Mouse (Mus musculus): ENCODE data around the gene Nebl. TPM values are rescaled to one million over a fixed set of nuclear protein-coding genes. Genes with fewer than 3 reads are reported as not detected.

The Nebl gene
- total and polyA plus RNA-seq, 3 experiments = 4.7 to 5.4 TPM; not detected in 1

DNA sequence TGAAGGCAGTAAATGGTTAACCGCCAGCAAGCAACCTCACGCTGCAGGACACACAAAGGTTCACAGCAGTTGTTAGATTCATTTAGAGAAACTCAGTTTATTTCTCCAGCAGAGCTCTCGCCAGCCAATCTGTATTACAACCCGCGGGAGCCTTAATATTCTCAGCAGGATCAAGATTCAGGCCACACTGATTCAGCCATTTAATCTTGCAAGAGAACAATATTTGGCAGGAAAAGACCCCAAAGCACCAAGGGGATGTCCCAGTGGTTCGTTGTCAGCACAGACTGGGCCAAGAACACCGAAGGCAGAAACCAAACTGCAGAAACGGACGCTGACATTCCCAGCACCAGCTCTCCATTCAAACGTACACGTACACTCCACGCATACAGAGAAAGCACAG lies 216.5 kb downstream of the Nebl start:
- Histone ChIP-seq H3K79me2 (ENCODE audit: control insufficient read depth, insufficient read depth, low read length, poor library complexity) (no peaks in the 10 kb centered on the region), H3K9ac (ENCODE audit: control insufficient read depth, low read depth, low read length, poor library complexity, severe bottlenecking) (no peak overlapping the region), H3K4me3 (ENCODE audit: control insufficient read depth in 1 of 2, insufficient read depth in 1 of 2, low read depth in 2 of 2, low read length in 2 of 2) (no peak overlapping the region), H3K27ac (ENCODE audit: control insufficient read depth, low read depth, low read length) (no peak overlapping the region), H3K9me3 (replicated peaks; ENCODE audit: insufficient read depth, low read length) (no peaks in the 10 kb centered on the region), H3K36me3 (ENCODE audit: control insufficient read depth in 1 of 2, insufficient read depth in 2 of 2, low read length in 2 of 2) (no peaks in the 10 kb centered on the region), H3K27me3 (ENCODE audit: control insufficient read depth in 1 of 2, insufficient read depth in 2 of 2, low read length in 2 of 2) (no peaks in the 10 kb centered on the region), H3K4me1 (ENCODE audit: control insufficient read depth in 1 of 2, insufficient read depth in 2 of 2, low read length in 2 of 2) (no peaks in the 10 kb centered on the region)
- no peak for DNase-seq (ENCODE audit: low read depth, low spot score)
- TF ChIP-seq CTCF (IDR thresholded peaks at IDR 0.05 in 2 of 3, conservative IDR thresholded peaks at IDR 0.05 in 1 of 3; ENCODE audit: control insufficient read depth in 1 of 3, insufficient read depth in 1 of 3, low read depth in 2 of 3, low read length in 3 of 3, poor library complexity in 1 of 3, severe bottlenecking in 1 of 3) (no peak), BHLHE40 (IDR thresholded peaks at IDR 0.05; ENCODE audit: borderline replicate concordance, low read depth, low read length) (no peak), ZMIZ1 (IDR thresholded peaks at IDR 0.05; ENCODE audit: low read depth, low read length) (no peak), ELF1 (IDR thresholded peaks at IDR 0.05; ENCODE audit: low read depth, low read length) (no peak), EP300 (IDR thresholded peaks at IDR 0.05; ENCODE audit: low read depth in 1 of 2, low read length in 2 of 2) (no peak), SMC3 (IDR thresholded peaks at IDR 0.05; ENCODE audit: low read depth, low read length) (no peak), MYC (IDR thresholded peaks at IDR 0.05; ENCODE audit: low read depth, low read length) (no peak)

GRCm38 (mm10) chr2:17509942-17510341 lies 221.3 kb downstream of the Nebl start:
- DNase-seq (ENCODE audit: low read depth, low spot score) = no peak
- no peaks in the 10 kb centered on the region for H3K9me3 ChIP-seq (replicated peaks; ENCODE audit: insufficient read depth, low read length)
- H3K79me2 ChIP-seq (ENCODE audit: control insufficient read depth, insufficient read depth, low read length, poor library complexity) = no peaks in the 10 kb centered on the region
- no peaks in the 10 kb centered on the region for H3K4me1 ChIP-seq (ENCODE audit: control insufficient read depth in 1 of 2, insufficient read depth in 2 of 2, low read length in 2 of 2)
- H3K36me3 ChIP-seq (ENCODE audit: control insufficient read depth in 1 of 2, insufficient read depth in 2 of 2, low read length in 2 of 2) = no peaks in the 10 kb centered on the region
- TF ChIP-seq GABPA (IDR thresholded peaks at IDR 0.05; ENCODE audit: low read depth, low read length) (no peak), UBTF (IDR thresholded peaks at IDR 0.05; ENCODE audit: borderline replicate concordance, insufficient read depth, low read depth, low read length) (no peak), ETS1 (IDR thresholded peaks at IDR 0.05; ENCODE audit: low read depth, low read length) (no peak), MYB (IDR thresholded peaks at IDR 0.05; ENCODE audit: low read depth, low read length) (no peak)
- no peak overlapping the region for H3K27ac ChIP-seq (ENCODE audit: control insufficient read depth, low read depth, low read length)
- H3K27me3 ChIP-seq (ENCODE audit: control insufficient read depth in 1 of 2, insufficient read depth in 2 of 2, low read length in 2 of 2) = no peaks in the 10 kb centered on the region
- no peak overlapping the region for H3K9ac ChIP-seq (ENCODE audit: control insufficient read depth, low read depth, low read length, poor library complexity, severe bottlenecking)
- no peak overlapping the region for H3K4me3 ChIP-seq (ENCODE audit: control insufficient read depth in 1 of 2, insufficient read depth in 1 of 2, low read depth in 2 of 2, low read length in 2 of 2)

DNA sequence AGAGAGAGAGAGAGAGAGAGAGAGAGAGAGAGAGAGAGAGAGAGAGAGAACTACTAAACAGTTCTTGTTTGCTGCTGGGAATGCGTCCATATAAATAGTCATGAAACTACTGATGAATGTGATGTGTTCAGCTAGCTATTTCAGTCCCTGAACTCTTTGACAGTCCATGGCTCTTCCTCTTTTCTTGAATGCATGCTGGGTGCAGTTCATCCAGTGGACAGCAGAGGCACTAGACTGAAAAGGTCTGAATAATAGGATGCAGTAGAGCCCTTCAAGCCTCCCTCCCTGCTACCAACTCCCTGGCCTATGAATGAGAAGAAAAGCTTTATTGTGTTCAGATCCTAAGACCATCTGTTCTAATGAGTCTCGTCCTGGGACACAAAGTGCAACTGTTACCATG lies 223.9 kb downstream of the Nebl start:
- Histone ChIP-seq H3K4me3 (ENCODE audit: control insufficient read depth in 1 of 2, insufficient read depth in 1 of 2, low read depth in 2 of 2, low read length in 2 of 2) (no peak overlapping the region), H3K79me2 (ENCODE audit: control insufficient read depth, insufficient read depth, low read length, poor library complexity) (no peaks in the 10 kb centered on the region), H3K9me3 (replicated peaks; ENCODE audit: insufficient read depth, low read length) (no peaks in the 10 kb centered on the region), H3K9ac (ENCODE audit: control insufficient read depth, low read depth, low read length, poor library complexity, severe bottlenecking) (no peak overlapping the region), H3K27me3 (ENCODE audit: control insufficient read depth in 1 of 2, insufficient read depth in 2 of 2, low read length in 2 of 2) (no peaks in the 10 kb centered on the region), H3K36me3 (ENCODE audit: control insufficient read depth in 1 of 2, insufficient read depth in 2 of 2, low read length in 2 of 2) (no peaks in the 10 kb centered on the region), H3K4me1 (ENCODE audit: control insufficient read depth in 1 of 2, insufficient read depth in 2 of 2, low read length in 2 of 2) (no peaks in the 10 kb centered on the region), H3K27ac (ENCODE audit: control insufficient read depth, low read depth, low read length) (no peak overlapping the region)
- DNase-seq (ENCODE audit: low read depth, low spot score) = peak; percentile 41
- TF ChIP-seq CTCF (IDR thresholded peaks at IDR 0.05 in 2 of 3, conservative IDR thresholded peaks at IDR 0.05 in 1 of 3; ENCODE audit: control insufficient read depth in 1 of 3, insufficient read depth in 1 of 3, low read depth in 2 of 3, low read length in 3 of 3, poor library complexity in 1 of 3, severe bottlenecking in 1 of 3) (peak in 2 of 3 experiments; percentile 34 to 39; a peak in 4 of 6 replicates), SMC3 (IDR thresholded peaks at IDR 0.05; ENCODE audit: low read depth, low read length) (no peak)
